Mouse (Mus musculus): Measurements from ENCODE around the gene 0610030E20Rik. TPM values are rescaled to one million over a fixed set of nuclear protein-coding genes. Genes with fewer than 3 reads are reported as not detected.

Gene 0610030E20Rik
- polyA plus RNA-seq, 1 experiment from 2014 or later, result 36.7 TPM

GRCm38 (mm10) chr6:72361121-72361551 lies 14.0 kb downstream of the 0610030E20Rik start:
- H3K4me3 ChIP-seq, result peak overlapping the region; percentile 66
- H3K9ac ChIP-seq, result peak overlapping the region; percentile 83
- no peaks in the 10 kb centered on the region for H3K27me3 ChIP-seq
- H3K4me1 ChIP-seq, result peaks cover 29% of the 10 kb centered on the region
- ATAC-seq (ENCODE audit: insufficient number of reproducible peaks, insufficient read depth, low FRiP score, low TSS enrichment, low read depth), result no peak
- H3K27ac ChIP-seq, result no peak overlapping the region
- peak overlapping the region; percentile 81 for H3K4me2 ChIP-seq
- peaks cover 31% of the 10 kb centered on the region for H3K36me3 ChIP-seq
- 64% methylated on average over 5 of the region's 5 CpGs for WGBS
- no peaks in the 10 kb centered on the region for H3K9me3 ChIP-seq

GRCm38 (mm10) chr6:72362132-72363028 lies 15.3 kb downstream of the 0610030E20Rik start:
- Histone ChIP-seq H3K27me3 (no peaks in the 10 kb centered on the region), H3K4me1 (peaks cover 20% of the 10 kb centered on the region), H3K9ac (peak overlapping the region; percentile 83), H3K9me3 (no peaks in the 10 kb centered on the region), H3K36me3 (peaks cover 31% of the 10 kb centered on the region), H3K27ac (peak overlapping the region; percentile 85), H3K4me3 (peak overlapping the region; percentile 66), H3K4me2 (peak overlapping the region; percentile 81)
- WGBS, result under 1% methylated on average over 42 of the region's 42 CpGs
- peak; percentile 97 for ATAC-seq (ENCODE audit: insufficient number of reproducible peaks, insufficient read depth, low FRiP score, low TSS enrichment, low read depth)

GRCm38 (mm10) chr6:72364009-72364408 lies 16.9 kb downstream of the 0610030E20Rik start:
- H3K27me3 ChIP-seq, result no peaks in the 10 kb centered on the region
- H3K4me1 ChIP-seq, result peaks cover 18% of the 10 kb centered on the region
- no peak overlapping the region for H3K27ac ChIP-seq
- H3K36me3 ChIP-seq, result peaks cover 17% of the 10 kb centered on the region
- 46% methylated on average over 7 of the region's 7 CpGs for WGBS
- no peak for ATAC-seq (ENCODE audit: insufficient number of reproducible peaks, insufficient read depth, low FRiP score, low TSS enrichment, low read depth)
- H3K4me3 ChIP-seq, result no peak overlapping the region
- no peak overlapping the region for H3K4me2 ChIP-seq
- no peaks in the 10 kb centered on the region for H3K9me3 ChIP-seq
- no peak overlapping the region for H3K9ac ChIP-seq

GRCm38 (mm10) chr6:72364985-72365384 lies 17.9 kb downstream of the 0610030E20Rik start:
- no peaks in the 10 kb centered on the region for H3K9me3 ChIP-seq
- H3K4me1 ChIP-seq, result peaks cover 18% of the 10 kb centered on the region
- no peak overlapping the region for H3K9ac ChIP-seq
- H3K4me3 ChIP-seq, result no peak overlapping the region
- no peaks in the 10 kb centered on the region for H3K27me3 ChIP-seq
- no peak overlapping the region for H3K27ac ChIP-seq
- peaks cover 8% of the 10 kb centered on the region; the same call in 1 of the 2 replicates for H3K36me3 ChIP-seq
- 68% methylated on average over 6 of the region's 6 CpGs for WGBS
- no peak overlapping the region for H3K4me2 ChIP-seq
- ATAC-seq (ENCODE audit: insufficient number of reproducible peaks, insufficient read depth, low FRiP score, low TSS enrichment, low read depth), result no peak

- H3K9me3 ChIP-seq, result no peaks in the 10 kb centered on the region
- H3K27me3 ChIP-seq, result no peaks in the 10 kb centered on the region
- 61% methylated on average over 3 of the region's 3 CpGs for WGBS
- peaks cover 14% of the 10 kb centered on the region for H3K4me1 ChIP-seq
- no peak overlapping the region for H3K27ac ChIP-seq
- no peak for ATAC-seq (ENCODE audit: insufficient number of reproducible peaks, insufficient read depth, low FRiP score, low TSS enrichment, low read depth)
- H3K36me3 ChIP-seq, result no peaks in the 10 kb centered on the region
- no peak overlapping the region for H3K4me3 ChIP-seq
- no peak overlapping the region for H3K9ac ChIP-seq
- H3K4me2 ChIP-seq, result no peak overlapping the region
Observed at GRCm38 (mm10) chr6:72366304-72366703, 19.2 kb downstream of the 0610030E20Rik start.

- Histone ChIP-seq H3K27me3 (no peaks in the 10 kb centered on the region), H3K4me2 (no peak within 1 kb of the TSS), H3K4me1 (peaks cover 13% of the 10 kb centered on the region), H3K9ac (no peak within 1 kb of the TSS), H3K27ac (no peak within 1 kb of the TSS), H3K36me3 (no peaks in the 10 kb centered on the region), H3K4me3 (no peak within 1 kb of the TSS), H3K9me3 (no peaks in the 10 kb centered on the region)
- ATAC-seq (ENCODE audit: insufficient number of reproducible peaks, insufficient read depth, low FRiP score, low TSS enrichment, low read depth), result no peak
- WGBS, result 71% methylated on average over 4 of the region's 4 CpGs
Observed at GRCm38 (mm10) chr6:72366844-72367443, 19.8 kb downstream of the 0610030E20Rik start, which contains the start of gene Rnf181. Gene Rnf181, minus strand, starts transcription at chr6:72366956.

- no peak overlapping the region for H3K4me3 ChIP-seq
- H3K27ac ChIP-seq, result no peak overlapping the region
- 71% methylated on average over 4 of the region's 4 CpGs for WGBS
- H3K9me3 ChIP-seq, result no peaks in the 10 kb centered on the region
- no peak for ATAC-seq (ENCODE audit: insufficient number of reproducible peaks, insufficient read depth, low FRiP score, low TSS enrichment, low read depth)
- no peak overlapping the region for H3K4me2 ChIP-seq
- no peaks in the 10 kb centered on the region for H3K36me3 ChIP-seq
- H3K4me1 ChIP-seq, result peaks cover 13% of the 10 kb centered on the region
- no peaks in the 10 kb centered on the region for H3K27me3 ChIP-seq
- no peak overlapping the region for H3K9ac ChIP-seq
Observed at GRCm38 (mm10) chr6:72367460-72367974, 20.4 kb downstream of the 0610030E20Rik start.

GRCm38 (mm10) chr6:72369557-72369956 lies 22.4 kb downstream of the 0610030E20Rik start:
- ATAC-seq (ENCODE audit: insufficient number of reproducible peaks, insufficient read depth, low FRiP score, low TSS enrichment, low read depth), result no peak
- H3K4me3 ChIP-seq, result no peak overlapping the region
- H3K4me2 ChIP-seq, result no peak overlapping the region
- 85% methylated on average over 4 of the region's 4 CpGs for WGBS
- H3K9ac ChIP-seq, result no peak overlapping the region
- no peak overlapping the region for H3K27ac ChIP-seq
- no peaks in the 10 kb centered on the region for H3K9me3 ChIP-seq
- peaks cover 9% of the 10 kb centered on the region; the same call in 1 of the 2 replicates for H3K4me1 ChIP-seq
- H3K27me3 ChIP-seq, result no peaks in the 10 kb centered on the region
- H3K36me3 ChIP-seq, result no peaks in the 10 kb centered on the region

GRCm38 (mm10) chr6:72370091-72370490 lies 23.0 kb downstream of the 0610030E20Rik start:
- H3K27ac ChIP-seq, result no peak overlapping the region
- no peaks in the 10 kb centered on the region for H3K9me3 ChIP-seq
- H3K4me2 ChIP-seq, result no peak overlapping the region
- H3K4me1 ChIP-seq, result peaks cover 9% of the 10 kb centered on the region; the same call in 1 of the 2 replicates
- WGBS, result 87% methylated on average over 12 of the region's 12 CpGs
- no peak for ATAC-seq (ENCODE audit: insufficient number of reproducible peaks, insufficient read depth, low FRiP score, low TSS enrichment, low read depth)
- no peaks in the 10 kb centered on the region for H3K27me3 ChIP-seq
- H3K4me3 ChIP-seq, result no peak overlapping the region
- 0 out of 2 replicates have a peak overlapping the region, but pooled peaks have one; percentile 11 for H3K9ac ChIP-seq
- H3K36me3 ChIP-seq, result no peaks in the 10 kb centered on the region

- Histone ChIP-seq H3K9me3 (no peaks in the 10 kb centered on the region), H3K4me2 (no peak overlapping the region), H3K4me3 (no peak overlapping the region), H3K36me3 (no peaks in the 10 kb centered on the region), H3K27ac (peak overlapping the region; percentile 68), H3K4me1 (peaks cover 9% of the 10 kb centered on the region; the same call in 1 of the 2 replicates), H3K27me3 (no peaks in the 10 kb centered on the region), H3K9ac (0 out of 2 replicates have a peak overlapping the region, but pooled peaks have one; percentile 27)
- 43% methylated on average over 5 of the region's 5 CpGs for WGBS
- peak; percentile 71; the same call in 1 of the 2 replicates for ATAC-seq (ENCODE audit: insufficient number of reproducible peaks, insufficient read depth, low FRiP score, low TSS enrichment, low read depth)
Observed at GRCm38 (mm10) chr6:72371147-72371546, 24.0 kb downstream of the 0610030E20Rik start.

GRCm38 (mm10) chr6:72371571-72371970 lies 24.5 kb downstream of the 0610030E20Rik start:
- Histone ChIP-seq H3K4me3 (no peak overlapping the region), H3K4me1 (peaks cover 9% of the 10 kb centered on the region; the same call in 1 of the 2 replicates), H3K4me2 (no peak overlapping the region), H3K9me3 (no peaks in the 10 kb centered on the region), H3K27me3 (no peaks in the 10 kb centered on the region), H3K27ac (peak overlapping the region; percentile 68), H3K9ac (0 out of 2 replicates have a peak overlapping the region, but pooled peaks have one; percentile 27), H3K36me3 (no peaks in the 10 kb centered on the region)
- 4% methylated on average over 1 of the region's 1 CpGs for WGBS
- no peak for ATAC-seq (ENCODE audit: insufficient number of reproducible peaks, insufficient read depth, low FRiP score, low TSS enrichment, low read depth)
